Mouse (Mus musculus): ENCODE measurements at regions not wholly inside any gene's neighbourhood (a gene's known extent, or its start where the extent isn't known, plus 50 kb on each side); places are given as distances from the start of the nearest gene placed in this dataset.

- H3K4me1 ChIP-seq: no peaks in the 10 kb centered on the region
- no peak for ATAC-seq (ENCODE audit: low FRiP score, low read depth)
- WGBS: 67% methylated on average over 10 of the region's 10 CpGs
Observed at GRCm38 (mm10) chr7:37006921-37007320, 309.0 kb downstream of the Tshz3 start.

GRCm38 (mm10) chr7:37011180-37011754, 313.3 kb downstream of the Tshz3 start:
- H3K9ac ChIP-seq (replicated peaks): no peak overlapping the region
- WGBS: 76% methylated on average over 6 of the region's 6 CpGs
- H3K9me3 ChIP-seq: no peaks in the 10 kb centered on the region
- H3K27ac ChIP-seq (replicated peaks): no peak overlapping the region
- H3K27me3 ChIP-seq: 0 out of 2 replicates have a peak, but pooled peaks cover 4% of the 10 kb centered on the region
- ATAC-seq (ENCODE audit: low FRiP score, low read depth): no peak
- H3K4me2 ChIP-seq (replicated peaks): no peak overlapping the region
- no peaks in the 10 kb centered on the region for H3K36me3 ChIP-seq
- H3K4me3 ChIP-seq: no peak overlapping the region
- no peaks in the 10 kb centered on the region for H3K4me1 ChIP-seq

More at GRCm38 (mm10) chr7:37006921-37007320, 309.0 kb downstream of the Tshz3 start:
- no peaks in the 10 kb centered on the region for H3K36me3 ChIP-seq
- no peak overlapping the region for H3K9ac ChIP-seq (replicated peaks)
- H3K27ac ChIP-seq (replicated peaks): no peak overlapping the region
- no peak overlapping the region for H3K4me2 ChIP-seq (replicated peaks)
- no peaks in the 10 kb centered on the region for H3K9me3 ChIP-seq
- no peak overlapping the region for H3K4me3 ChIP-seq
- H3K27me3 ChIP-seq: 0 out of 2 replicates have a peak, but pooled peaks cover 4% of the 10 kb centered on the region

GRCm38 (mm10) chr7:37020078-37020477, 322.2 kb downstream of the Tshz3 start:
- no peaks in the 10 kb centered on the region for H3K27me3 ChIP-seq
- no peak for ATAC-seq (ENCODE audit: low FRiP score, low read depth)
- no peaks in the 10 kb centered on the region for H3K36me3 ChIP-seq
- no peak overlapping the region for H3K27ac ChIP-seq (replicated peaks)
- 59% methylated on average over 3 of the region's 3 CpGs for WGBS
- H3K9ac ChIP-seq (replicated peaks): no peak overlapping the region
- no peaks in the 10 kb centered on the region for H3K4me1 ChIP-seq
- H3K9me3 ChIP-seq: no peaks in the 10 kb centered on the region
- no peak overlapping the region for H3K4me3 ChIP-seq
- no peak overlapping the region for H3K4me2 ChIP-seq (replicated peaks)

GRCm38 (mm10) chr7:37024501-37025025, 326.6 kb downstream of the Tshz3 start:
- no peak overlapping the region for H3K4me3 ChIP-seq
- ATAC-seq (ENCODE audit: low FRiP score, low read depth): no peak
- WGBS: 94% methylated on average over 7 of the region's 7 CpGs
- no peak overlapping the region for H3K27ac ChIP-seq (replicated peaks)
- H3K27me3 ChIP-seq: no peaks in the 10 kb centered on the region
- H3K9me3 ChIP-seq: 0 out of 2 replicates have a peak, but pooled peaks cover 3% of the 10 kb centered on the region
- no peak overlapping the region for H3K9ac ChIP-seq (replicated peaks)
- no peak overlapping the region for H3K4me2 ChIP-seq (replicated peaks)
- no peaks in the 10 kb centered on the region for H3K36me3 ChIP-seq
- H3K4me1 ChIP-seq: no peaks in the 10 kb centered on the region

GRCm38 (mm10) chr7:37064582-37065458, 366.9 kb downstream of the Tshz3 start:
- Histone ChIP-seq H3K4me2 (replicated peaks) (no peak overlapping the region), H3K36me3 (no peaks in the 10 kb centered on the region), H3K9me3 (no peaks in the 10 kb centered on the region), H3K4me3 (no peak overlapping the region), H3K27ac (replicated peaks) (no peak overlapping the region), H3K9ac (replicated peaks) (no peak overlapping the region), H3K4me1 (no peaks in the 10 kb centered on the region), H3K27me3 (no peaks in the 10 kb centered on the region)
- WGBS: 88% methylated on average over 8 of the region's 8 CpGs
- no peak for ATAC-seq (ENCODE audit: low FRiP score, low read depth)

- no peak overlapping the region for H3K9ac ChIP-seq (replicated peaks)
- H3K9me3 ChIP-seq: no peaks in the 10 kb centered on the region
- H3K4me3 ChIP-seq: no peak overlapping the region
- no peaks in the 10 kb centered on the region for H3K36me3 ChIP-seq
- H3K27ac ChIP-seq (replicated peaks): no peak overlapping the region
- H3K27me3 ChIP-seq: no peaks in the 10 kb centered on the region
- no peak for ATAC-seq (ENCODE audit: low FRiP score, low read depth)
- WGBS: 70% methylated on average over 6 of the region's 6 CpGs
- H3K4me2 ChIP-seq (replicated peaks): no peak overlapping the region
- peaks cover 5% of the 10 kb centered on the region; the same call in 1 of the 2 replicates for H3K4me1 ChIP-seq
Observed at GRCm38 (mm10) chr7:37077698-37078097, 379.8 kb downstream of the Tshz3 start.

- Histone ChIP-seq H3K9ac (replicated peaks) (no peak overlapping the region), H3K9me3 (no peaks in the 10 kb centered on the region), H3K4me2 (replicated peaks) (no peak overlapping the region), H3K27me3 (no peaks in the 10 kb centered on the region), H3K4me1 (peaks cover 5% of the 10 kb centered on the region; the same call in 1 of the 2 replicates), H3K4me3 (no peak overlapping the region), H3K36me3 (no peaks in the 10 kb centered on the region), H3K27ac (replicated peaks) (no peak overlapping the region)
- WGBS: 76% methylated on average over 7 of the region's 7 CpGs
- ATAC-seq (ENCODE audit: low FRiP score, low read depth): no peak
Observed at GRCm38 (mm10) chr7:37078140-37078539, 380.2 kb downstream of the Tshz3 start.

GRCm38 (mm10) chr7:37089726-37090125, 391.8 kb downstream of the Tshz3 start:
- Histone ChIP-seq H3K4me2 (replicated peaks) (no peak overlapping the region), H3K4me1 (no peaks in the 10 kb centered on the region), H3K36me3 (no peaks in the 10 kb centered on the region), H3K4me3 (no peak overlapping the region), H3K27me3 (no peaks in the 10 kb centered on the region), H3K27ac (replicated peaks) (no peak overlapping the region), H3K9ac (replicated peaks) (no peak overlapping the region), H3K9me3 (no peaks in the 10 kb centered on the region)
- ATAC-seq (ENCODE audit: low FRiP score, low read depth): no peak
- WGBS: 86% methylated on average over 3 of the region's 3 CpGs

GRCm38 (mm10) chr7:37092572-37092971, 394.7 kb downstream of the Tshz3 start:
- Histone ChIP-seq H3K27ac (replicated peaks) (no peak overlapping the region), H3K9me3 (no peaks in the 10 kb centered on the region), H3K9ac (replicated peaks) (no peak overlapping the region), H3K27me3 (no peaks in the 10 kb centered on the region), H3K4me2 (replicated peaks) (no peak overlapping the region), H3K36me3 (no peaks in the 10 kb centered on the region), H3K4me1 (no peaks in the 10 kb centered on the region), H3K4me3 (no peak overlapping the region)
- no peak for ATAC-seq (ENCODE audit: low FRiP score, low read depth)
- 92% methylated on average over 6 of the region's 6 CpGs for WGBS

GRCm38 (mm10) chr7:37093721-37094120, 395.8 kb downstream of the Tshz3 start:
- no peaks in the 10 kb centered on the region for H3K27me3 ChIP-seq
- no peaks in the 10 kb centered on the region for H3K36me3 ChIP-seq
- no peak overlapping the region for H3K27ac ChIP-seq (replicated peaks)
- H3K4me2 ChIP-seq (replicated peaks): no peak overlapping the region
- 78% methylated on average over 3 of the region's 3 CpGs for WGBS
- H3K9ac ChIP-seq (replicated peaks): no peak overlapping the region
- no peak for ATAC-seq (ENCODE audit: low FRiP score, low read depth)
- no peaks in the 10 kb centered on the region for H3K4me1 ChIP-seq
- no peaks in the 10 kb centered on the region for H3K9me3 ChIP-seq
- H3K4me3 ChIP-seq: no peak overlapping the region

GRCm38 (mm10) chr7:37095839-37096238, 397.9 kb downstream of the Tshz3 start:
- ATAC-seq (ENCODE audit: low FRiP score, low read depth): no peak
- H3K4me3 ChIP-seq: no peak overlapping the region
- H3K36me3 ChIP-seq: no peaks in the 10 kb centered on the region
- no peaks in the 10 kb centered on the region for H3K27me3 ChIP-seq
- H3K4me1 ChIP-seq: no peaks in the 10 kb centered on the region; the same call in 1 of the 2 replicates
- no peak overlapping the region for H3K4me2 ChIP-seq (replicated peaks)
- 87% methylated on average over 11 of the region's 11 CpGs for WGBS
- H3K9me3 ChIP-seq: no peaks in the 10 kb centered on the region
- no peak overlapping the region for H3K9ac ChIP-seq (replicated peaks)
- H3K27ac ChIP-seq (replicated peaks): no peak overlapping the region

- ATAC-seq (ENCODE audit: low FRiP score, low read depth): no peak
- Histone ChIP-seq H3K4me2 (replicated peaks) (no peak overlapping the region), H3K36me3 (no peaks in the 10 kb centered on the region), H3K9me3 (no peaks in the 10 kb centered on the region), H3K27me3 (no peaks in the 10 kb centered on the region), H3K4me3 (no peak overlapping the region), H3K4me1 (no peaks in the 10 kb centered on the region; the same call in 1 of the 2 replicates), H3K27ac (replicated peaks) (no peak overlapping the region), H3K9ac (replicated peaks) (no peak overlapping the region)
- 88% methylated on average over 5 of the region's 5 CpGs for WGBS
Observed at GRCm38 (mm10) chr7:37096291-37096690, 398.4 kb downstream of the Tshz3 start.

Measured in midbrain, embryonic 12.5 days (tissue).